Mouse (Mus musculus): ENCODE results near the gene Olfr417. TPM values are rescaled to one million over a fixed set of nuclear protein-coding genes. Genes with fewer than 3 reads are reported as not detected.
"Not testable (repeated sequence)": the region's sequence is repeated elsewhere in the genome, so short reads cannot be mapped to it uniquely, and the experiment has no call there.

The Olfr417 gene
- not detected for total RNA-seq (2021)

DNA sequence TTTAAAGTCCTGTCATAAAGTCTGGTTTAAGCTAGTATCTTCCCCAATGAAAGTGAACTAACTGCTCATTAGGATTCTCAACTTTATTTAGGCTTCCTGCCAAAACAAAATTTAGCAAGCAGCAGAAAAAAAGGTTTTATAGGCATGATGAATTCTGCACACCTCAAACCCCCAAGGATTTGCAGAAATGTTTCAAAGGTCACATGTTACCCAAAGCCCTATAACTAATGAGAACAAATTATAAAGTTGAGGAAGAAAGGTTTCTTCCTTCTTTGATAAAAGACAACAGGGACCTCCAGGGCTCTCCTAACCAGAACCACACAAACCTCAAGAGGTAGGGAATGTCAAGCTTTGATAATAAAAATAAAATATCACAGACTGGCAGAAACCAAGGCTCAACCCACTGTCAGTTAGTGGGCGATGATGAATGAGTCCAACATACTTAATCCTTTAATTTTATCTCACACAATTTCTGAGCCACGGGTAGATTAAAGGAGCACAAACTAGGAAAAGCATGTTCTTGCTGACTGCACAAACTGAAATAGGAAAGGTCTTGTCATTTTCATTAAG lies at the start of gene Olfr417:
Olfr417 (plus strand) TSS at position 241 of the 570 bp plus-strand sequence.
- no peak for DNase-seq (ENCODE audit: low spot score in 2 of 2)
- intact Hi-C loops (cut with DNase I): no loop called here

DNA sequence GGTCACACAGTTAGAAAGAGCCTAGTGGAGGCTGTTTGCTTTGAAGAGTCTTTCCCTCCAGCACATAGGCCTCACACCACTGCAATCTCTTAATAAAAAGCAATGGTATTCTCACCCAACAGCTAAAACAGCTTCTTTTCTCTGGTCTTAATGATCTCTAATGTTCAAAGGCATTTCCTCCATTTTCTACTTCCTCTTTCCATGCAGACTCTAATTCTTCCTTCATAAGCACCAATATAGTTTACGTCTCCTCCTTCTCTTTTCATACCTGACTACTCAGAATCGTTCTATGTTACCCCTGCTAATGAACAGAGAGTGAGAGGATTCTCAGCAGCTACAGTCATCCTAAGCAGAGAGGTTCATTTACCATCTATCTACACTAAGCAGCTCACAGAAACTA lies 47.6 kb upstream of the Olfr417 start:
- DNase-seq (ENCODE audit: low spot score in 2 of 2): no peak
- intact Hi-C loops (cut with DNase I): no loop called here

DNA sequence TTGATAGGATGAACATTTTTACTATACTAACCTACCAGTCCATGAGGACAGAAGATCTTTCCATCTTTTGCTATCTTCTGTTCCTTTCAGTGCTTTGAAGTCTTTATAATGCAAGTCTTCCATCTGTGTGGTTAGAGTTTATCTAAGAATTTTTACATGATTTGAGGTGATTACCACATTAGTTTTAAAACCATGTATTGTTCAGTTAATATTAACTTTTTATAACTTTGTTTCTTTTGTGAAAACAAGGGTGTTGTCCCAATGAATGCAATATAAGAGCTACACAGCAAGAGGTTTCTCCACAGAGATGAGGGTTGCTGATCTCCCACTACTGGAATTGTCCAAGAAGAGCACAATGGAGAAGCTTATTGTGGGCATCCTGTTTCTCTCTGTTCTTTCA lies 34.7 kb upstream of the Olfr417 start, which contains the start of gene Mptx1:
Mptx1 (plus strand) TSS at position 301 of the 400 bp plus-strand sequence.
- no peak for DNase-seq (ENCODE audit: low spot score in 2 of 2)
- intact Hi-C loops (cut with DNase I): no loop called here

DNA sequence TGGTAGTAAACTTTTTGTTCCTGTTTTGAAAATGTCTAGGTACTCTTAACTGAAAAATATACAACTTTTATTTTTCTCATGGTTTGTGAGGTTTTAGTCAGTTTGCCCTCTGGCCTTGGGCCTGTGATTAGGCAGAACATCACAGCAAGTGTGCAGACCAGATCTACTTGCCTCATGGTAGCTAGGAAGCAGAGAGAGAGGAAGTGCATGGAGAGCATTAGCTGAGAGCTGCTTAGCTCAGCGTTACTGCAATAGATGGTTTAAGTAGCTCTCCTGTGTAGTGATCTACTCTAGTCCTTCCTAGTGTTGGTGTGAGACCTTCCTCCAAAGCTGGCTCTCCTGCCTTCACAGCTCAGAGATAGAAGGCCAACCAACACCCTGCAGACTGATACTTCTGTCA lies 11.3 kb upstream of the Olfr417 start:
- DNase-seq (ENCODE audit: low spot score in 2 of 2); intact Hi-C loops (cut with DNase I): not testable (repeated sequence)

DNA sequence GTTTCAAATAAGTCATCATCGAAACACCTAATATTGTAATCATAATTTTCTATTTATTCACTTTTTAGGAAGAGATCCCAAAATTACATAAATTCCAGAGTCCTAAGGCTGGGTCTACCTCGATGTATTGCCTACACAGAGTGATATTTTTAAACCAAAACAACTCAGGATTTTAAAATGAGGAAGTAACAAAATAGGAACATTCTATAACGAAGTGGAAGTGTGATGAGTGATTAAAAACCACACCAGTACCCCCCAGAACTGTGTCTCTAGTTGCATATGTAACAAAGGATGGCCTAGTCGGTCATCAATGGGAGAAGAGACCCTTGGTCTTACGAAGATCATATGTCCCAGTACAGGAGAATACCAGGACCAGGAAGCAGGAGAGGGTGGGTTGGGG lies 10.3 kb upstream of the Olfr417 start:
- intact Hi-C loops (cut with DNase I): no loop called here
- no peak for DNase-seq (ENCODE audit: low spot score in 2 of 2)

DNA sequence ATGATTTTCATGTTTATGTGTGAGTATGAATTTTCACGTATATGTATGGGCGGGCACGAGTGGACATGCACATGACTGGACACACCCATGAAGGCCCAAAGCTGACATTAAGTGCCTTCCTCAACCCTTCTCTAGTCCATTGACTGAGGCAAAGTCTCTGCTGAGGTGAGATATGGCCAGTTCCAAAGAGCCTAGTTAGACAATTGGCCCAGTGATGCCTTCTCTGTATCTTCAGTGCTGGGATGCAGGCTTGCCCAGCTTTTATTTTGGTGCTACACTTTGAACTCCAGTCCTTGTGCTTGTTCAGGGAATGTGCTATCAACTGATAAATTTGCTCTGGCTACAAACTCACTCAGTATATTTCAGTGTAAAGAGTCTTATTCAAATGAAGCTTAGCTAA lies 8.9 kb downstream of the Olfr417 start:
- DNase-seq (ENCODE audit: low spot score in 2 of 2): no peak
- intact Hi-C loops (cut with DNase I): no loop called here

DNA sequence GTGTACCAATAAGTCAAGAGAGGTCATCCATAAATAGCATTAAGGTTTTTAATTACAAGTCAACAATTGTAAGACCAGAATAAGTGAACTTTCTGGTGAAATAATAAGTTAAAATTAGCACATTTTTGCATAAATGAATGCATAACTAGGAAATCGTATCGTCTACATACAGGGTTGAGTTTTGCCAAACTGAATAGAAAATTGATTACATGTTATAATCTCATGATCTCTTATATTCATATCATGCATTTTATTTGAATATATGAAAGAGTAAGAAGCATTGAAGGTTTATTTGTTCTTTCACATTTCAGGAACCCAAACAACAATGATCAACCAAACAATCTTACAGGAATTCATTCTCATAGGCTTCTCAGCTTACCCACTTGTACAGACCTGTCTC lies 25.8 kb downstream of the Olfr417 start, which contains the start of gene Olfr248:
Olfr248 (plus strand) TSS at position 301 of the 400 bp plus-strand sequence.
- intact Hi-C loops (cut with DNase I): no loop called here

DNA sequence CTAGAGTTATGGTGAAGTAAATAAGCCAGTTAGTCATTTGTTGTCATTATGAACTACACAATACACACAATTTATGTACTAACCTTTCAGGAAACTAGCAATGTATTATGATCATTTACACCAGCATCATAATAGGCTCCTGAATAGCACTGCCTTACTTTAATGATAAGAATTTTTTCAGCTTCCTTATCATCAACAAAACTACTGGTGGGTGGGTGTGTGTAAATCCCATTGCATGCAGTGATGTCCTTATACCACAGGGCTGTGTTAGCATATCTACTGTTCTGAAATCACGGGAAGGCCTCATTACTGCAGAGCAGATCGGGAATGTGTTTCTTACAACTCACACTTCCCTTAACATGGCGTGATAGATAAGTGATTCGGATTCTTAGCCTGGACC lies 58.0 kb downstream of the Olfr417 start:
- no peak for DNase-seq (ENCODE audit: low spot score in 2 of 2)
- intact Hi-C loops (cut with DNase I): no loop called here

More for the DNA sequence above, 25.8 kb downstream of the Olfr417 start, which contains the start of gene Olfr248:
- no peak for DNase-seq (ENCODE audit: low spot score in 2 of 2)

DNA sequence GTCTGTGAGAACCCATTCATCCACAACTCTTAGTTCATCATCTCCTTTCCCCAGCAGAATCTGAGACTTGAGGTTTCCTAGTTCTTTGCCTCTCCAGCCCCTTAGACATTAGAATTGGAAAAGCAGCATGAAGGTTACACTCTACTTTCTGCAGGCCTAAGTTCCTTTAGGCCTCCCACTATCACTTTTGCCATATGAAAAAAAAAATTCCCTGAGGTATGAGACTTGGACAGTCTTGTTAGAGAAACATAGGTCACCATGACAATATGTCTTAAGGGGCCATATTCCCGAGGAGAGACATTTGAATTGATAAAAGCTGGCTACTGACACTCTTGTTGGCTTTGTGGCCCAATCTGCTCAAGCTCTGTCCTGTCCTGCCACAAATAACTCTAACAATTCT lies 58.8 kb downstream of the Olfr417 start, which contains the start of gene Olfr414:
Olfr414 (plus strand) TSS at position 301 of the 400 bp plus-strand sequence.
- intact Hi-C loops (cut with DNase I): no loop called here

More for the DNA sequence above, 58.8 kb downstream of the Olfr417 start, which contains the start of gene Olfr414:
- no peak for DNase-seq (ENCODE audit: low spot score in 2 of 2)

Other genes starting within 250 kb of the Olfr417 start
- not detected for gene Olfr231, start 244.0 kb upstream of the Olfr417 start, total RNA-seq (2021)
- not detected for gene Olfr424, start 233.6 kb upstream of the Olfr417 start, total RNA-seq (2021)
- not detected for gene Olfr420, start 209.5 kb upstream of the Olfr417 start, total RNA-seq (2021)
- gene Spta1, start 192.3 kb upstream of the Olfr417 start, total RNA-seq (2021): under 1 TPM; 0.09 to 0.14 TPM
- not detected for gene Olfr419, start 113.1 kb upstream of the Olfr417 start, total RNA-seq (2021)
- gene Mptx1, start 34.6 kb upstream of the Olfr417 start, total RNA-seq (2021): not detected
- not detected for gene Olfr248, start 25.9 kb downstream of the Olfr417 start, total RNA-seq (2021)
- gene Olfr414, start 58.9 kb downstream of the Olfr417 start, total RNA-seq (2021): not detected
- not detected for gene Olfr220, start 77.0 kb downstream of the Olfr417 start, total RNA-seq (2021)
- 10 to 100 TPM; 65.1 to 67.9 TPM for gene Fmn2, start 136.7 kb downstream of the Olfr417 start, total RNA-seq (2021)